Mouse (Mus musculus) heart, embryonic 16.5 days (tissue): ENCODE measurements at regions not wholly inside any gene's neighbourhood (a gene's known extent, or its start where the extent isn't known, plus 50 kb on each side); places are given as distances from the start of the nearest gene placed in this dataset.

Experiments
- ATAC-seq: fragments of 200-750 bp; cut with Nextera tagmentation; replicated peaks from 2 replicates; pipeline ENCODE4 v1.8.0; 2017; ENCODE audit warnings: moderate number of reproducible peaks; ENCODE audit not compliant: insufficient read depth, low FRiP score; ENCODE audit errors: extremely low read depth
- H3K27ac ChIP-seq: fragments of 300-500 bp; sonication (generic); 2 replicates; pipeline ENCODE4 v1.5.1; 2014; ENCODE audit warnings: mild to moderate bottlenecking, low read length, control low read depth, moderate library complexity
- H3K27me3 ChIP-seq: fragments of 300-500 bp; sonication (generic); 2 replicates; pipeline ENCODE4 v1.6.1; 2014; ENCODE audit warnings: low read length, mixed read lengths; ENCODE audit not compliant: control insufficient read depth, insufficient read depth
- H3K36me3 ChIP-seq: fragments of 300-500 bp; sonication (generic); 2 replicates; pipeline ENCODE4 v1.6.1; 2014; ENCODE audit not compliant: control insufficient read depth, insufficient read depth
- H3K4me1 ChIP-seq: fragments of 300-500 bp; sonication (generic); 2 replicates; pipeline ENCODE4 v1.6.1; 2014; ENCODE audit warnings: low read length, mixed read lengths; ENCODE audit not compliant: control insufficient read depth, insufficient read depth
- H3K4me2 ChIP-seq: fragments of 300-500 bp; sonication (generic); 2 replicates; pipeline ENCODE4 v1.6.1; 2014; ENCODE audit warnings: low read depth, mild to moderate bottlenecking, control low read depth, low read length
- H3K4me3 ChIP-seq: fragments of 300-500 bp; sonication (generic); 2 replicates; pipeline ENCODE4 v1.5.1; 2014; ENCODE audit warnings: mild to moderate bottlenecking, control low read depth, low read length
- H3K9ac ChIP-seq: fragments of 300-500 bp; sonication (generic); 2 replicates; pipeline ENCODE4 v1.6.1; 2014; ENCODE audit warnings: low read length, control low read depth
- H3K9me3 ChIP-seq: fragments of 300-500 bp; sonication (generic); replicated peaks from 2 replicates; pipeline ENCODE4 v1.6.1; 2016; ENCODE audit warnings: low read length; ENCODE audit not compliant: control insufficient read depth
- WGBS: fragments of 180-500 bp; shearing (Covaris S2); extraction: QIAGEN DNeasy Blood & Tissue Kit; methylation state at CpG from one replicate; pipeline ENCODE4 v1.1.7; 2014; 5-methylcytosine and 5-hydroxymethylcytosine counted together

DNA sequence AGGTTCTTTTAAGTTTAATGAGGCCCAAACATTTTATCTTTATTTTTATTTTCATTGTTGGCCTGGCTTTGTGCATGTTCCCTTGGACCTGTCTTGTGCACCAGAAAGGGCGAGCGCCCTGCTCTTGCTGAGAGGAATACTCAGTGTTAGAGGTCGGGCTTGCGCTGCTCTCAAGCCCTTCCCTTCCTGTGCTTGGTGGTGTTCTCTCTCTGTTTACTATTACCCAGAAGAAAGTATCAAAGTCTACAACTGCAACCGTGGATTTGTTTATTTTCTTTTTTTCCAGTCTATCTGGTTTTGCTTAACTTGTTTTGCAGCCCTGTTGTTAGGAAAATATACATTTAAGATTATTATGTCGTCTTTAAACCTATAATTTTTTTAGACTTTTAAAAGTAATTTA lies 74.1 kb upstream of the Aldh1a3 start:
- no peak overlapping the region for H3K27ac ChIP-seq
- H3K9me3 ChIP-seq: no peaks in the 10 kb centered on the region
- H3K27me3 ChIP-seq: no peaks in the 10 kb centered on the region
- no peak overlapping the region for H3K4me3 ChIP-seq
- 71% methylated on average over 6 of the region's 6 CpGs for WGBS
- H3K4me2 ChIP-seq: no peak overlapping the region
- ATAC-seq: no peak
- H3K9ac ChIP-seq: no peak overlapping the region
- no peaks in the 10 kb centered on the region for H3K36me3 ChIP-seq
- no peaks in the 10 kb centered on the region for H3K4me1 ChIP-seq

DNA sequence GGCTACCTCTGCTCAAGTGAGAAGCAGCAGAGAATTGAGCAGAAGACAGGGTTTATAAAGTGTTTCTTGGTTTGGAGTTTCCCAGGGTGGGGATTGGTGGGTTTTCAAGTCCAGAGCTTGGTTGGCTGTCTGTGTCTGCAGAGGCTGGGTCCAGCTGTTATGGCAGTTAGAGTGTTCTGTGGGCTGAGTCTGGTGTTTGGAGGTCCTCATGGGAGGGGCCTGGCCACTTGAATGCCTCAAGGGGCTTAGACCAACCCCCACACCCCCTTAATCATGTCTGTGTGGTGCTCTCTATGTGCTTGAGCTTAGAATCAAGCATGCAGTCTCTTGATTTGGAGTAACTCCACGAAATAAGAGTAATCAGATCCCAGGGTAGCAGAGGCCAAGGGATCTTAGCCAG lies 70.2 kb upstream of the Aldh1a3 start:
- no peaks in the 10 kb centered on the region for H3K36me3 ChIP-seq
- no peaks in the 10 kb centered on the region; the same call in 1 of the 2 replicates for H3K9me3 ChIP-seq
- no peaks in the 10 kb centered on the region for H3K27me3 ChIP-seq
- H3K27ac ChIP-seq: no peak overlapping the region
- no peak for ATAC-seq
- WGBS: 45% methylated on average over 1 of the region's 1 CpGs
- no peak overlapping the region for H3K4me3 ChIP-seq
- H3K9ac ChIP-seq: no peak overlapping the region
- H3K4me1 ChIP-seq: no peaks in the 10 kb centered on the region
- H3K4me2 ChIP-seq: no peak overlapping the region

- H3K4me1 ChIP-seq: no peaks in the 10 kb centered on the region
- H3K4me2 ChIP-seq: no peak overlapping the region
- H3K9ac ChIP-seq: no peak overlapping the region
- H3K27me3 ChIP-seq: no peaks in the 10 kb centered on the region
- no peaks in the 10 kb centered on the region; the same call in 1 of the 2 replicates for H3K9me3 ChIP-seq
- WGBS: 66% methylated on average over 10 of the region's 10 CpGs
- ATAC-seq: no peak
- no peak overlapping the region for H3K27ac ChIP-seq
- H3K4me3 ChIP-seq: no peak overlapping the region
- no peaks in the 10 kb centered on the region for H3K36me3 ChIP-seq
Measured at GRCm38 (mm10) chr7:66493216-66493885, 66.0 kb upstream of the Aldh1a3 start.

DNA sequence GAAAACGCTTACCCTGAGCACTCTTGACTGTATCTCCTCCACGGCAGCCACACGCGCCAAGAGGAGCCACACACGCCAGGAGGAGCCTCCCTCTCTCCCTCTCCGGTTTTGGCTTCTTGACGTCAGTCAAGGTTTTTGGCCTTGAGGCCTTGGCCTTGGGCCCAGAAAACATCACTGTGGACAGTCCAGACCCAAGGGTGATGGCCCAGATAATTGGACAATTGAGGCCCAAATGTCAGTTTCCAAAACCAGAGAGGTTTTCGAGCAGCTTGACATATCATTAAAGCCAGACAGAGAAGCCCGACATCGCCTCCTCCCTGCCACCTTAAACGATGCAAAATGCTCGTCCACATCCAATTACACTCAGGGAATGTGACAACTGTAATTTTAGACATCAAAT lies 65.4 kb upstream of the Aldh1a3 start:
- Histone ChIP-seq H3K9me3 (no peaks in the 10 kb centered on the region; the same call in 1 of the 2 replicates), H3K9ac (no peak overlapping the region), H3K4me2 (no peak overlapping the region), H3K27ac (no peak overlapping the region), H3K4me1 (no peaks in the 10 kb centered on the region), H3K4me3 (no peak overlapping the region), H3K27me3 (no peaks in the 10 kb centered on the region), H3K36me3 (no peaks in the 10 kb centered on the region)
- WGBS: 67% methylated on average over 12 of the region's 12 CpGs
- no peak for ATAC-seq

- no peaks in the 10 kb centered on the region for H3K36me3 ChIP-seq
- WGBS: 64% methylated on average over 2 of the region's 2 CpGs
- H3K4me1 ChIP-seq: no peaks in the 10 kb centered on the region
- H3K9ac ChIP-seq: no peak overlapping the region
- no peaks in the 10 kb centered on the region for H3K27me3 ChIP-seq
- H3K9me3 ChIP-seq: no peaks in the 10 kb centered on the region; the same call in 1 of the 2 replicates
- H3K4me3 ChIP-seq: no peak overlapping the region
- H3K27ac ChIP-seq: no peak overlapping the region
- no peak for ATAC-seq
- H3K4me2 ChIP-seq: no peak overlapping the region
Measured at GRCm38 (mm10) chr7:66491501-66491900, 64.2 kb upstream of the Aldh1a3 start.

DNA sequence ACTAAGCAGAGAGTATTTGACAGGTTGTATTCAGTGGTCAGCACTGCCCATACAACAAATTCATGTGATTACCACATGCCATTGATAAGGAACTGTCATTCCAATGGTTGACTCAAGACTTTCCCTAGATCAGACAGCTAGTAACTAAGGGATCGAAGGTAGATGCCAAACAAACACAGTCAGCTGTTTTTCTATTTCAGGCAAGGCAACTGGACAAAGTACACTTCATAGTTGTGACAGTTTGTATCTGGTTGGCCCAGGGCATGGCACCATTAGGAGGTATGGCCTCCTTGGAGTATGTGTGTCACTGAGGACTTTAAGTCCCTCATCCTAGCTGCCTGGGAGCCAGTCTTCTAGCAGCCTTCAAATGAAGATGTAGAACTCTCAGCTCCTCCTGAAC lies 62.8 kb upstream of the Aldh1a3 start:
- no peaks in the 10 kb centered on the region for H3K27me3 ChIP-seq
- no peaks in the 10 kb centered on the region; the same call in 1 of the 2 replicates for H3K9me3 ChIP-seq
- no peak overlapping the region for H3K27ac ChIP-seq
- H3K36me3 ChIP-seq: no peaks in the 10 kb centered on the region
- no peak overlapping the region for H3K4me2 ChIP-seq
- H3K9ac ChIP-seq: no peak overlapping the region
- no peak overlapping the region for H3K4me3 ChIP-seq
- no peaks in the 10 kb centered on the region for H3K4me1 ChIP-seq
- ATAC-seq: no peak
- 49% methylated on average over 1 of the region's 1 CpGs for WGBS

DNA sequence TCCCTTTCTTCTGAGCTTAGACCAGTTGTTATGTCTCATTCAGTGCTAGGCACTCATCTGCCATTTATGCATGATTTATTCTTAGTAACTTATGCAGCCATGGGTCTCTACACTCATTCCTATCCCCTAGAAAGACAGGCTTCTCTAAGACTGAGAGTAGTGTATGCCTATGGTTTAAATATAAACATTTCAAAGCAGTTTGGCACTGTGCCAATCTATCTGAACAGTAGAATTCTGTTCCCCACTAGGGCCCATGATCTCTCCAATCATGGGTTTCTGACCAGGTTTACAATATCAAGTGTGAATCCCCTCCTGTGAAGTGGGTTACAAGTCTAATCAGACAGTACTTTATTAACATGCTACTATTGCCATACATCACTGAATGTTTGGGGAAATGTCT lies 60.4 kb upstream of the Aldh1a3 start:
- Histone ChIP-seq H3K4me1 (no peaks in the 10 kb centered on the region), H3K4me2 (no peak overlapping the region), H3K27me3 (no peaks in the 10 kb centered on the region), H3K27ac (no peak overlapping the region), H3K9me3 (no peaks in the 10 kb centered on the region), H3K4me3 (no peak overlapping the region), H3K36me3 (no peaks in the 10 kb centered on the region), H3K9ac (no peak overlapping the region)
- ATAC-seq: no peak

GRCm38 (mm10) chr7:66480446-66480845 lies 53.1 kb upstream of the Aldh1a3 start:
- ATAC-seq: no peak
- Histone ChIP-seq H3K9me3 (no peaks in the 10 kb centered on the region), H3K4me2 (no peak overlapping the region), H3K4me1 (no peaks in the 10 kb centered on the region), H3K9ac (no peak overlapping the region), H3K4me3 (no peak overlapping the region), H3K36me3 (no peaks in the 10 kb centered on the region), H3K27me3 (no peaks in the 10 kb centered on the region), H3K27ac (no peak overlapping the region)
- WGBS: 62% methylated on average over 4 of the region's 4 CpGs

DNA sequence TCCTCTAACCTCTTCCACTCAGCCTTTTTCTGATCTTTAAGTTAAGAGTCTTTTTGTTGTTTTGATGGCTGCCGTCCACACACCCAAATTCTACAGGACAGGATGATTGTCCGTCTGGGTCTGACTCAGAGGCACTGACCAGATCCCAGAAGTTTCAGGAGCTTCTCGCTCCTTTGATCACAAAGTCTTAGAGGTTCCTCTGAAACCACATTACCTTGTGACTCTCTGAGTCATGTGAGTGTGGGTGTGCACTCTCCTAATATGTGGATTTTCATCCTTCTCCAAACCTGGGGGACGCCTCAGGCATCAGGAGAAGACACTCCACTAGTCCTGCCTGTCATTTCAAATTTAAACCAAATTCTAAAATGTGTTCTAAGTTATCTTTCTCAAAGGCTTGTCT lies 52.0 kb upstream of the Aldh1a3 start:
- Histone ChIP-seq H3K27ac (no peak overlapping the region), H3K27me3 (no peaks in the 10 kb centered on the region), H3K4me3 (no peak overlapping the region), H3K9ac (no peak overlapping the region), H3K36me3 (no peaks in the 10 kb centered on the region), H3K4me2 (no peak overlapping the region), H3K9me3 (no peaks in the 10 kb centered on the region), H3K4me1 (no peaks in the 10 kb centered on the region)
- WGBS: 91% methylated on average over 4 of the region's 4 CpGs
- ATAC-seq: no peak
